Mouse (Mus musculus): ENCODE results near the gene Rad51b.

Rad51b gene

GRCm38 (mm10) chr12:79674846-79675439 is 377.9 kb downstream of the Rad51b start:
- no peak for DNase-seq

- no peak for DNase-seq
These were observed 378.5 kb downstream of the Rad51b start for GRCm38 (mm10) chr12:79675440-79676176.

GRCm38 (mm10) chr12:79676251-79676650 is 379.2 kb downstream of the Rad51b start:
- DNase-seq, result no peak

DNA sequence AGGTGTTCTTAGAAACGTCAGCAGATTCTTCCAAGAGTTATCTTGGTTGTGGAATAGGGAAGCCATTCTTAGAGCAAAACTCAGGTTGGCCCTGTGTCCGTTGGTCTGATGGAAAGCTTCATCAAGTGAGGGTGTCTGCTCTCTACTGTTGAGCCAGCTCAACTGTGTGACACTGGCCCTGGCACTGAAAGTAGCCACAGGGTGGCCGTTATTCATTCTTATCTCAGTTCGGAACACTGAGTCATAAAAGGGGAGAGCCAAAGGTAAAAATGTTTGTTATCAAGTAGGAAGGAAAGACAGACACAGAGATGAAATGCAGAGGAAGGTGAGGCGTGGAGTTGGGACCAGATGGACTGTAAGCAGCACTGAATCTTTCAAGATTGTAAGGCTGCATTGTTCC is 379.8 kb downstream of the Rad51b start:
- no peak for DNase-seq

- no peak for DNase-seq
These were observed 382.3 kb downstream of the Rad51b start for GRCm38 (mm10) chr12:79679251-79679901.

GRCm38 (mm10) chr12:79679941-79680697 is 383.0 kb downstream of the Rad51b start:
- no peak for DNase-seq

GRCm38 (mm10) chr12:79680698-79681072 is 383.6 kb downstream of the Rad51b start:
- DNase-seq, result no peak

DNA sequence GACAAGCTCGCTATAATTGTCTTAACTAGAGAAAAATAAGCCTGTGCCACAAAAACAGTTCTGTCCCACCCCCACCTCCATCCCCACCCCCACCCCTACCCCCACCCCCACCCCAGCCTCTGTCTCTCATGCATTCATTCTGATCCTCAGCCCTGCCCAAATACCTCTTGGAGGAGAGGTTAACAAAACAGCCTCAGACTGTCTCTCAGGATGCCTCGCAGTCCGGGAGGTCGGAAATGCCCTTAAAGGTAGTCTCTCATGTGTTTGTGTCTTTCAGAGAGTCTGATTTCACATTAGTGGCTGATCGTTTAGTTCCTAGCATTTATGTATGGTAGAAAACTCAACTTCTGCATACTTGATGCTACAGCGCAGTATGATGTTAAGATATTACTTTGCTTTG is 384.5 kb downstream of the Rad51b start:
- no peak for DNase-seq

- no peak for DNase-seq
These were observed 386.3 kb downstream of the Rad51b start for GRCm38 (mm10) chr12:79683350-79683749.

DNA sequence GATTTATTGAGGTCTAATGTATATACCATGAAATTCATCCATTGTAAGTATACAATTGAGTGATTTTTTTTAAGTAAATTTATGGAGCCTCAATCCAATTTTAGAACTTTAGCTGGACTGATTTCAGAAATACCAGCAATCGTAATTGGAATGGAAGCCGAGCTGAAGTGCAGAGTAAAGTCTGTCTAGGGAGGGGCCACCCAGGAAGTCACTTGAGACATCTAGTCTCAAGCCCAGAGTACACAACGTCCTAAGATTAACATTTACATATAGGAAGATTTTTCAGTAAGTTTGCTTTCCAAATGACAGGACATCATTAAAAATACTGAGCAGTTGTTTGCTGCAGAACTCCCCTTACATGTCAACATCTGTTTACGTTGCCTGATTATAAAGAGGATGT is 386.7 kb downstream of the Rad51b start:
- DNase-seq, result no peak

GRCm38 (mm10) chr12:79684338-79684737 is 387.3 kb downstream of the Rad51b start:
- no peak for DNase-seq

DNA sequence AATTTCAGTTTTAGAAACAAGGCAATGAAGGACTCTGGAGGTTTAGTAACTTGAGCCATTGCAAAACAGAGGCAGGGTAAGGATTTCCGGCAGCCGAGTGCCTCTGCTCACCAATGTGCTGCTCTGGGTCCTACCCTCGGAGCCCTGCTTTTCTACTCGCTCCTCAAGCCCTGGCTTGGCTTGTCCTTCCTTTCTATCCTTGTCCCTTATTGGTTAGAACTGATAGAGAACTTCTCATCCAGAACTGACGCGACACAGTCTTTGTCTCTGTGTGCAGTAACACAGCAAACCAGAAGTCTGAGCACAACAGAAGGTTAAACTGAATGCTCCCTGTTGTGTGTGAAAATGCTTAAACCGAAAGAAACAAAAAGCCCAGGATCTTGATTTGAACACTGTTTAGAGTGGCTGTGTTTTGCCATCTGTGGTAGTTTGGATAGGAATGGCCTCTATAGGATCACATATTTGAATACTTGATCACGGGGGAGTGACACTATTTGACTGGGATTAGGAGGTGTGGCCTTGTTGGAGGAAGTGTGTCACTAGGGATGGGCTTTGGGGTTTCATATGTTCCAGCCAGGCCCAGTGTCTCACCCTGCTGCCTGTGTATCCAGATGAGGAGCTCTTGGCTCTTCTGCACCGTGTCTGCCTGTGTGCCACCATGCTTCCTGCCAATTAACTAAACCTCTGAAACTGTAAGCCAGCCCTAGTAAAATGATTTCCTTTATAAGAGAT is 389.7 kb downstream of the Rad51b start:
- DNase-seq, result no peak

DNA sequence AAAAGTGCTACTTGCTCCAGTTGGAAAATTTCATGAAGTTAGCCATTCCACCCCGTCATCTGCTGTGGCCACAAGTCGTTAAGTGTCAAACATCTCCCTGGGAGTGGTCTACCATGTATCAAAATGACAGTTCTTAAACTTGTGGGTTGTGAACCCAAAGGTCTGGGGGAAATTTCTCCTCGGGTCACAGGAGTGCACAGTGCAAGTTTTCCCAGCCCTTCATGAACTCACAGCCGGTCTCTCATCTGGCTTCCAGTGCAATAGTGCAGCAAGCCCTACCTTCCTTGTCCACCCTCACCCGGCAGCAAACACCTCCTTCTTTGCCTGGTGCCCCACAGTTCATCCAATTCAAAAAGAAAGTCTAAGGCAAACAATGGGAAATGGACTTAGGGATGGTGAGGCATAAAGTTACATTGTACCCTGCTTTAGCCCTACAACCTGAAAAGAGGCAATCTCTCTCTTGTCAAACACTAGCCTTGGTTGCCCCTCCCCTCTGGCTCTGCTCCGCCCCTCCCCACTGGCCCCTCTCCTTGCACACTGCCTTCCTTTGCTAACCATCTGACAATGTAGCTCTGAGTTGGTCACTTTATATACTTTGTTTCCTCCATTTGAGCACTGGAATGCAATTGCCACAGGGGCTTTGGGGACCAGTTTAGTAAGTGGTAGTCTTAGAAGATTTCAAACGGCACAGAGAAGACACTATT is 390.8 kb downstream of the Rad51b start:
- no peak for DNase-seq

DNA sequence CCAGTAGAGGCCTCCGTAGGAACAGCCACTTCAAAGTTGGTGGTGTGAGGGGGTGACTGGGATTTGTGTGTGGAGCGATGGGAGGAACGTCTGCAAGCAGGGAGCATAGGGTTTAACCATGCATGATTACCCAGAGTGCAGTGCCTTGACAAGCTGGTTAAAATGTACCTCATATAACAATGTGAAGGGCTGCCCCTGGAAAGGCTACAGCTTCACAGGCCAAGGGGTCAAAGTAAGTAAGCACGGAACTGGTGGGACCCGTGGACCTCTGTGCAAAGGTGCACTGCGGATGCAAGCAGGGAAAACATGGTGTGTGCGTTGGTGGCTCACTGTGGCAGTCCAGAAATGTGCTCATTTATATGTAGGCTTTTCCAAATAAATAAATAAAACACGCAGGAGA is 392.2 kb downstream of the Rad51b start:
- no peak for DNase-seq

DNA sequence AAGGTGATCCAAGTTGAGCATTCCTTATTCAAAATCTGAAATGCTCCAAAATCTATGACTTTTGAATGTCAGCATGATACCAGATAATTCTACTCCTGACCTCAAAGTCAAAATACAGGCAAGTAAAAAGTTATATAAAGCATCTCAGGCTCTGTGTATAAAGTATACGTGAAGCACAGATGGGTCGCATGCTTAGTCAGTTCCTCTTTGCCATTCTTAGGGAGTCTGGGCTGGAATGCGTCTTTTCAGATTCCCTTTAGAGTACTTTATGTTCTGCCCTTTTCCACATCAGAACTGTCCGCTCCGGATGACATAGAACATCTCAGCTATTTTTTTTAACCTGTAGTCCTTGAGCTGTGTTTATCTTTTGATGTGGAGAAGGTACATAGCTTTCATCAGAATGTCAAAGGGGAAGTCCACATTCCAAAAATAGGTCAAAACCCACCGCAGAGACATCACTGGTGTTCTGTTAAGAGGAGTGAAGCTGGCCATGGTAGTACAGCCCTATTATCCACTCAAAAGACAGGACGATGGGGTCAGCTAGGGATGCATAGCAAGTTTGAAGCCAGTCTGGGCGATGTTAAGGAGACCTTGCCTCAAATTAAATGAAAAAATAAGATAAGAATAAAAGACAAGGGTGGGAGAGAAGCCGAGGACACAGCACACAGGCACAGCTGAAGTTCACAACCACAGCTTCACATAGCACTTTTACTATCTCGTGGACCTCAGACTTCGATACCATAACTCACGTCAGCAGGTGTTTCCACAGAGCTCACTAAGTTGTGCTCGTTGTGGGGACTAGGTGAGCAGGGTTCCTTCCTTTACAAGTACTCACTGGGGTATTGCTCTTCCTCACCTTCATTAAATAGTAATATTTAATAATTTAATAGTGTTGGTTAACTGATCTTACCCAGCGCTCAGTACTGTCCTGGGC is 395.1 kb downstream of the Rad51b start:
- no peak for DNase-seq

- no peak for DNase-seq
These were observed 398.9 kb downstream of the Rad51b start for GRCm38 (mm10) chr12:79695832-79696434.

GRCm38 (mm10) chr12:79703555-79703954 is 406.5 kb downstream of the Rad51b start:
- DNase-seq, result no peak

DNA sequence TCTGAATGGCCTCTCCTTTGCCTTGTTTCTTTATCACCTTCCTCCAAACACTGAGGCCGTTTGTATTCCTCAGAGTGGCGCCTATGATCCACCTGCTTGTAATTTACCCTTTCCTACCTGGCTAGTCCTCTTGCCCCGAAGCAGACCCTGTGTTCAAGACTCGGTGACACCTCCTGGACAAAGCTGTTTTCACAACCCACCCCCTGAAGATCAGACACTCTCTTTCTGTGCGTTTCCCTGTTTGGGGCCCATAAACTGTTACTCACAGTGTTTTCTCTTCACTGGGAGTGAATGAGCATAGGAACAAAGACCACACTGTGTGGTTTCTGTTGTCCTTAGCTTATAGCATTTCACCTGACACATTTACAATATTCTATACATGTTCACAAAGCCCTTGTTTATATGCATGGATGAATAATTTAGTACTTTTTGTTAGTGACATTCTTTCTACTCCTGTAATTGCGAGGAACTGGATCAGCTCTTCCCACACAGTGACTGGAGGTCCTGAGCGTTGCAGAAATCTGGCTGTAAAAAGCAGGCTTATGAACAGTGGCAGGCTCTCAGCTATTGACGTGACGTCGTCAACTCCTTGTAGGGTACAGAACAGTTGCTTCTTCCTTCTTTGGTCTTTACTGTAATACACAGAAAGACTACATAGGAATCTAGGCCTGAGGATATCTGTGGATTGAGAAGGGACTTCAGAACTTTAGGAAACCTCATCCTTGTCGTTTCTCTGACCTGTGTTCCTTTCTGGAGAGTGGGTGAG is 408.6 kb downstream of the Rad51b start:
- DNase-seq, result no peak

GRCm38 (mm10) chr12:79707565-79708422 is 410.7 kb downstream of the Rad51b start:
- DNase-seq, result no peak

Data from cerebellum, adult 11 months (tissue).